Mouse (Mus musculus): ENCODE measurements around the gene Hoxb7. TPM values are rescaled to one million over a fixed set of nuclear protein-coding genes. Genes with fewer than 3 reads are reported as not detected.
A peak's percentile ranks its signal among the peaks of the same experiment; 100 is the strongest.

The Hoxb7 gene
- polyA plus RNA-seq, 1 experiment from 2014 or later = 2.2 TPM

GRCm38 (mm10) chr11:96297428-96297827 is 11.0 kb downstream of the Hoxb7 start:
- Histone ChIP-seq H3K27me3 (ENCODE audit: control insufficient read depth, insufficient read depth, low read depth, low read length) (peaks cover 82% of the 10 kb centered on the region), H3K4me2 (ENCODE audit: low read depth, low read length) (no peak overlapping the region), H3K36me3 (ENCODE audit: control insufficient read depth, insufficient read depth, low read length) (no peaks in the 10 kb centered on the region), H3K9ac (ENCODE audit: low read length) (no peak overlapping the region), H3K9me3 (ENCODE audit: control insufficient read depth, low read length) (no peaks in the 10 kb centered on the region), H3K4me1 (replicated peaks; ENCODE audit: control insufficient read depth, insufficient read depth, low read length) (peaks cover 10% of the 10 kb centered on the region; the same call in 1 of the 2 replicates), H3K27ac (ENCODE audit: low read length) (no peak overlapping the region), H3K4me3 (ENCODE audit: low read length) (no peak overlapping the region)
- 35% methylated on average over 3 of the region's 3 CpGs for WGBS
- no peak for ATAC-seq (ENCODE audit: low read depth)

GRCm38 (mm10) chr11:96297968-96298635 is 11.7 kb downstream of the Hoxb7 start:
- no peak overlapping the region for H3K27ac ChIP-seq (ENCODE audit: low read length)
- 19% methylated on average over 11 of the region's 11 CpGs for WGBS
- H3K36me3 ChIP-seq (ENCODE audit: control insufficient read depth, insufficient read depth, low read length) = no peaks in the 10 kb centered on the region
- H3K4me3 ChIP-seq (ENCODE audit: low read length) = no peak overlapping the region
- no peaks in the 10 kb centered on the region for H3K9me3 ChIP-seq (ENCODE audit: control insufficient read depth, low read length)
- no peak overlapping the region for H3K9ac ChIP-seq (ENCODE audit: low read length)
- ATAC-seq (ENCODE audit: low read depth) = no peak
- H3K4me2 ChIP-seq (ENCODE audit: low read depth, low read length) = peak overlapping the region; percentile 79; the same call in 1 of the 2 replicates
- H3K4me1 ChIP-seq (replicated peaks; ENCODE audit: control insufficient read depth, insufficient read depth, low read length) = peaks cover 10% of the 10 kb centered on the region; the same call in 1 of the 2 replicates
- peaks cover 79% of the 10 kb centered on the region for H3K27me3 ChIP-seq (ENCODE audit: control insufficient read depth, insufficient read depth, low read depth, low read length)

- Histone ChIP-seq H3K36me3 (ENCODE audit: control insufficient read depth, insufficient read depth, low read length) (no peaks in the 10 kb centered on the region), H3K4me2 (ENCODE audit: low read depth, low read length) (peak overlapping the region; percentile 79), H3K27ac (ENCODE audit: low read length) (peak overlapping the region; percentile 68), H3K4me1 (replicated peaks; ENCODE audit: control insufficient read depth, insufficient read depth, low read length) (peaks cover 10% of the 10 kb centered on the region; the same call in 1 of the 2 replicates), H3K9me3 (ENCODE audit: control insufficient read depth, low read length) (no peaks in the 10 kb centered on the region), H3K9ac (ENCODE audit: low read length) (peak overlapping the region; percentile 77), H3K27me3 (ENCODE audit: control insufficient read depth, insufficient read depth, low read depth, low read length) (peaks cover 76% of the 10 kb centered on the region), H3K4me3 (ENCODE audit: low read length) (peak overlapping the region; percentile 61)
- ATAC-seq (ENCODE audit: low read depth) = peak; percentile 34
- WGBS = under 1% methylated on average over 63 of the region's 66 CpGs
These were observed 12.7 kb downstream of the Hoxb7 start for GRCm38 (mm10) chr11:96298895-96299667.

GRCm38 (mm10) chr11:96299781-96300180 is 13.4 kb downstream of the Hoxb7 start:
- WGBS = under 1% methylated on average over 9 of the region's 9 CpGs
- Histone ChIP-seq H3K4me1 (replicated peaks; ENCODE audit: control insufficient read depth, insufficient read depth, low read length) (peaks cover 10% of the 10 kb centered on the region; the same call in 1 of the 2 replicates), H3K4me3 (ENCODE audit: low read length) (peak overlapping the region; percentile 61), H3K9ac (ENCODE audit: low read length) (peak overlapping the region; percentile 77), H3K27ac (ENCODE audit: low read length) (peak overlapping the region; percentile 47), H3K27me3 (ENCODE audit: control insufficient read depth, insufficient read depth, low read depth, low read length) (peaks cover 77% of the 10 kb centered on the region), H3K36me3 (ENCODE audit: control insufficient read depth, insufficient read depth, low read length) (no peaks in the 10 kb centered on the region), H3K9me3 (ENCODE audit: control insufficient read depth, low read length) (no peaks in the 10 kb centered on the region), H3K4me2 (ENCODE audit: low read depth, low read length) (peak overlapping the region; percentile 79)
- no peak for ATAC-seq (ENCODE audit: low read depth)

GRCm38 (mm10) chr11:96300354-96301063 is 14.1 kb downstream of the Hoxb7 start:
- no peaks in the 10 kb centered on the region for H3K9me3 ChIP-seq (ENCODE audit: control insufficient read depth, low read length)
- no peaks in the 10 kb centered on the region for H3K36me3 ChIP-seq (ENCODE audit: control insufficient read depth, insufficient read depth, low read length)
- H3K4me2 ChIP-seq (ENCODE audit: low read depth, low read length) = peak overlapping the region; percentile 79
- WGBS = 1% methylated on average over 35 of the region's 35 CpGs
- peak overlapping the region; percentile 47 for H3K27ac ChIP-seq (ENCODE audit: low read length)
- peak overlapping the region; percentile 61 for H3K4me3 ChIP-seq (ENCODE audit: low read length)
- H3K9ac ChIP-seq (ENCODE audit: low read length) = peak overlapping the region; percentile 77
- peaks cover 8% of the 10 kb centered on the region; the same call in 1 of the 2 replicates for H3K4me1 ChIP-seq (replicated peaks; ENCODE audit: control insufficient read depth, insufficient read depth, low read length)
- no peak for ATAC-seq (ENCODE audit: low read depth)
- peaks cover 76% of the 10 kb centered on the region for H3K27me3 ChIP-seq (ENCODE audit: control insufficient read depth, insufficient read depth, low read depth, low read length)

GRCm38 (mm10) chr11:96301064-96301431 is 14.6 kb downstream of the Hoxb7 start:
- H3K36me3 ChIP-seq (ENCODE audit: control insufficient read depth, insufficient read depth, low read length) = no peaks in the 10 kb centered on the region
- H3K4me2 ChIP-seq (ENCODE audit: low read depth, low read length) = peak overlapping the region; percentile 79
- peak overlapping the region; percentile 61 for H3K4me3 ChIP-seq (ENCODE audit: low read length)
- WGBS = 20% methylated on average over 9 of the region's 10 CpGs
- peaks cover 75% of the 10 kb centered on the region for H3K27me3 ChIP-seq (ENCODE audit: control insufficient read depth, insufficient read depth, low read depth, low read length)
- peaks cover 7% of the 10 kb centered on the region for H3K4me1 ChIP-seq (replicated peaks; ENCODE audit: control insufficient read depth, insufficient read depth, low read length)
- no peak for ATAC-seq (ENCODE audit: low read depth)
- no peaks in the 10 kb centered on the region for H3K9me3 ChIP-seq (ENCODE audit: control insufficient read depth, low read length)
- H3K9ac ChIP-seq (ENCODE audit: low read length) = peak overlapping the region; percentile 77
- H3K27ac ChIP-seq (ENCODE audit: low read length) = peak overlapping the region; percentile 21

GRCm38 (mm10) chr11:96301837-96302236 is 15.4 kb downstream of the Hoxb7 start:
- Histone ChIP-seq H3K27me3 (ENCODE audit: control insufficient read depth, insufficient read depth, low read depth, low read length) (peaks cover 73% of the 10 kb centered on the region), H3K4me3 (ENCODE audit: low read length) (peak overlapping the region; percentile 58), H3K4me2 (ENCODE audit: low read depth, low read length) (peak overlapping the region; percentile 79), H3K9me3 (ENCODE audit: control insufficient read depth, low read length) (no peaks in the 10 kb centered on the region), H3K27ac (ENCODE audit: low read length) (peak overlapping the region; percentile 73), H3K4me1 (replicated peaks; ENCODE audit: control insufficient read depth, insufficient read depth, low read length) (peaks cover 7% of the 10 kb centered on the region), H3K36me3 (ENCODE audit: control insufficient read depth, insufficient read depth, low read length) (no peaks in the 10 kb centered on the region), H3K9ac (ENCODE audit: low read length) (peak overlapping the region; percentile 64)
- 7% methylated on average over 15 of the region's 15 CpGs for WGBS
- peak; percentile 18; the same call in 1 of the 2 replicates for ATAC-seq (ENCODE audit: low read depth)

GRCm38 (mm10) chr11:96302381-96303150 is 16.1 kb downstream of the Hoxb7 start:
- Histone ChIP-seq H3K9me3 (ENCODE audit: control insufficient read depth, low read length) (no peaks in the 10 kb centered on the region), H3K36me3 (ENCODE audit: control insufficient read depth, insufficient read depth, low read length) (no peaks in the 10 kb centered on the region), H3K27me3 (ENCODE audit: control insufficient read depth, insufficient read depth, low read depth, low read length) (peaks cover 68% of the 10 kb centered on the region), H3K4me1 (replicated peaks; ENCODE audit: control insufficient read depth, insufficient read depth, low read length) (peaks cover 7% of the 10 kb centered on the region), H3K9ac (ENCODE audit: low read length) (peak overlapping the region; percentile 64), H3K4me2 (ENCODE audit: low read depth, low read length) (peak overlapping the region; percentile 79), H3K27ac (ENCODE audit: low read length) (peak overlapping the region; percentile 73), H3K4me3 (ENCODE audit: low read length) (peak overlapping the region; percentile 58)
- 16% methylated on average over 23 of the region's 23 CpGs for WGBS
- ATAC-seq (ENCODE audit: low read depth) = no peak

Data from lung, embryonic 16.5 days (tissue).